Mouse (Mus musculus) midbrain, embryonic 10.5 days (tissue): ENCODE measurements at regions not wholly inside any gene's neighbourhood (a gene's known extent, or its start where the extent isn't known, plus 50 kb on each side); places are given as distances from the start of the nearest gene placed in this dataset.
A peak's percentile ranks its signal among the peaks of the same experiment; 100 is the strongest.
"Not testable (repeated sequence)": the region's sequence is repeated elsewhere in the genome, so short reads cannot be mapped to it uniquely, and the experiment has no call there.

Experiments used
- DNase-seq: peaks from one replicate; pipeline ENCODE4 v3.0.0-alpha.2; 2017; ENCODE audit warnings: low spot score
- H3K27ac ChIP-seq: fragments of 300-500 bp; sonication (generic); replicated peaks from 2 replicates; pipeline ENCODE4 v1.5.1; 2016; ENCODE audit warnings: mild to moderate bottlenecking
- H3K27me3 ChIP-seq: fragments of 300-500 bp; sonication (generic); 2 replicates; pipeline ENCODE4 v1.6.1; 2016; ENCODE audit warnings: low read depth, mild to moderate bottlenecking; ENCODE audit not compliant: poor library complexity, severe bottlenecking
- H3K36me3 ChIP-seq: fragments of 300-500 bp; sonication (generic); 2 replicates; pipeline ENCODE4 v1.6.1; 2016; ENCODE audit warnings: mild to moderate bottlenecking, moderate library complexity
- H3K4me1 ChIP-seq: fragments of 300-500 bp; sonication (generic); 2 replicates; pipeline ENCODE4 v1.6.1; 2016
- H3K4me3 ChIP-seq: fragments of 300-500 bp; sonication (generic); 2 replicates; pipeline ENCODE4 v1.5.1; 2016; ENCODE audit warnings: mild to moderate bottlenecking, moderate library complexity
- H3K9me3 ChIP-seq: fragments of 300-500 bp; sonication (generic); replicated peaks from 2 replicates; pipeline ENCODE4 v1.6.1; 2016; ENCODE audit warnings: mild to moderate bottlenecking
- WGBS: fragments of 180-500 bp; shearing (Covaris S2); methylation state at CpG from one replicate; pipeline ENCODE4 v1.1.7; 2016; 5-methylcytosine and 5-hydroxymethylcytosine counted together

GRCm38 (mm10) chr2:17854088-17854487, 122.8 kb upstream of the Nebl start:
- Histone ChIP-seq H3K36me3 (no peaks in the 10 kb centered on the region), H3K27me3 (peaks cover 9% of the 10 kb centered on the region; the same call in 1 of the 2 replicates), H3K4me3 (no peak overlapping the region), H3K4me1 (peaks cover 22% of the 10 kb centered on the region), H3K27ac (no peak overlapping the region), H3K9me3 (no peaks in the 10 kb centered on the region)
- DNase-seq = no peak
- 47% methylated on average over 3 of the region's 3 CpGs for WGBS

- no peak for DNase-seq
- Histone ChIP-seq H3K27me3 (peaks cover 9% of the 10 kb centered on the region; the same call in 1 of the 2 replicates), H3K4me3 (no peak overlapping the region), H3K9me3 (no peaks in the 10 kb centered on the region), H3K27ac (no peak overlapping the region), H3K4me1 (peaks cover 22% of the 10 kb centered on the region), H3K36me3 (no peaks in the 10 kb centered on the region)
- 33% methylated on average over 11 of the region's 11 CpGs for WGBS
Measured at GRCm38 (mm10) chr2:17853500-17854011, 122.3 kb upstream of the Nebl start.

- no peaks in the 10 kb centered on the region for H3K9me3 ChIP-seq
- no peaks in the 10 kb centered on the region for H3K36me3 ChIP-seq
- DNase-seq = no peak
- H3K4me1 ChIP-seq = peaks cover 19% of the 10 kb centered on the region
- H3K27ac ChIP-seq = peak overlapping the region; percentile 63
- peaks cover 9% of the 10 kb centered on the region; the same call in 1 of the 2 replicates for H3K27me3 ChIP-seq
- 3% methylated on average over 16 of the region's 16 CpGs for WGBS
- peak overlapping the region; percentile 39 for H3K4me3 ChIP-seq
Measured at GRCm38 (mm10) chr2:17852740-17853499, 121.7 kb upstream of the Nebl start.

DNA sequence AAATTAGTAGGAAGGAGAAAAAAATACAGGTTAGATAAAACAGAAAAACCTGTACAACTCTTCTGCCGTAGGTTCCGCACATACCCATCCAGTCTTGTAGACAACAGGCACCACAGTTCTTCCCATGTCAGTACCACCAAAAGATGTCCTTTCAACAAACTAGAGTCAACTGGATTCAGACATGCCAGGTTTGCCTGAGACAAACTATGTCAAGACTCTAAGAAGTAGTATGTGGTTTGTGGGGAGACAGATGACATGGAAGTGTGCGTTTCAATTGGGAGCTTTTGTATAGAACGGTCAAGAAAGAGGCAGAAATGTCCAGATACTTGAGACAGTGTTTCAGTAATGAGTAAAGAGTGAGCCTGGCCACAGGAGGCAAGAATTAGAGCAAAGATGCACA, 119.5 kb upstream of the Nebl start:
- H3K9me3 ChIP-seq = no peaks in the 10 kb centered on the region
- H3K36me3 ChIP-seq = no peaks in the 10 kb centered on the region
- H3K27ac ChIP-seq = no peak overlapping the region
- DNase-seq = no peak
- H3K4me1 ChIP-seq = peaks cover 16% of the 10 kb centered on the region
- H3K27me3 ChIP-seq = peaks cover 9% of the 10 kb centered on the region; the same call in 1 of the 2 replicates
- 94% methylated on average over 4 of the region's 4 CpGs for WGBS
- no peak overlapping the region for H3K4me3 ChIP-seq

DNA sequence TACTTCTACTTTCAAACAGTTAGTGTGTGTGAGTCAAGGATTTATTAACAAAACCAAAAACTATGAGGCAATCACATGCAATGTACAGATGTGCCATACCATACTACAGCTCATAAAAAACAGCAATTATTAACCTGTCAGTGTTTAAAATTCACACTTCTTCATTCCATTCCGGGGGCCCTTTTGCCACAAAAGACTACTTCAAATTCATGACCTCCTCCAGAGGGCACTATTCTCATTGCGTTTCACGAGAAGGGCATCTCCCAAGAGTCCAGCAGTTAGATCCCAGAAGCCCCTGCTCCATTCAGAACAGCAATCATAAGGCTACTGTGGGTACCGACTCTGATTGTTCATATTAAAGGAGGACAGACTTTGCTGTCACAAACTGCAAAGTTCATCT, 118.0 kb upstream of the Nebl start:
- no peaks in the 10 kb centered on the region for H3K9me3 ChIP-seq
- DNase-seq = no peak
- peaks cover 21% of the 10 kb centered on the region for H3K4me1 ChIP-seq
- peaks cover 13% of the 10 kb centered on the region; the same call in 1 of the 2 replicates for H3K27me3 ChIP-seq
- H3K36me3 ChIP-seq = no peaks in the 10 kb centered on the region
- H3K27ac ChIP-seq = no peak overlapping the region
- WGBS = 57% methylated on average over 4 of the region's 4 CpGs
- no peak overlapping the region for H3K4me3 ChIP-seq

DNA sequence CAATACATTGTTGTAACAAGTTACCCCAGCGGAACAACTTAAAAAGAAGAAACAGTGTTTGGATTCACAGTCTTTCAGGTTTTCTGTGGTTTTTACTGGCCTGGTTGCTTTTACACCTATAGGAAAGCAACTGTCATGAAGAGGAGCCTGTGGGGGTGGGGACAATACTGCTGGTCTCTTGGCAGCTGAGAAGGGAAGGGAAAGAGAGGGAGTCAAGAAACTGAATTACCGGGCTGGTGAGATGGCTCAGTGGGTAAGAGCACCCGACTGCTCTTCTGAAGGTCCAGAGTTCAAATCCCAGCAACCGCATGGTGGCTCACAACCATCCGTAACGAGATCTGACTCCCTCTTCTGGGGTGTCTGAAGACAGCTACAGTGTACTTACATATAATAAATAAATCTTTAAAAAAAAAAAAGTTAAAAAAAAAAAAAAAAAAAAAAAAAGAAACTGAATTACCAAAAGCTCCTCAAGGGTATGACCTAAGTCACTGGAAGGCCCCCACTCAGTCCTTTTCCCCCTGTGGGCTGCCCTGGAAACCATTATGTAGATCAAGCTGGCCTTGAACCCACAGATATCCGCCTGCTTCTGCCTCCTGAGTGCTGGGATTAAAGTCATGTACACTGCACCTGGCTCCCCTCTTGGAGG, 114.3 kb upstream of the Nebl start:
- Histone ChIP-seq H3K27me3 (peaks cover 37% of the 10 kb centered on the region), H3K4me1 (peaks cover 12% of the 10 kb centered on the region)
- 87% methylated on average over 7 of the region's 7 CpGs for WGBS
- DNase-seq, H3K36me3 ChIP-seq, H3K27ac ChIP-seq, H3K9me3 ChIP-seq, H3K4me3 ChIP-seq: not testable (repeated sequence)

DNA sequence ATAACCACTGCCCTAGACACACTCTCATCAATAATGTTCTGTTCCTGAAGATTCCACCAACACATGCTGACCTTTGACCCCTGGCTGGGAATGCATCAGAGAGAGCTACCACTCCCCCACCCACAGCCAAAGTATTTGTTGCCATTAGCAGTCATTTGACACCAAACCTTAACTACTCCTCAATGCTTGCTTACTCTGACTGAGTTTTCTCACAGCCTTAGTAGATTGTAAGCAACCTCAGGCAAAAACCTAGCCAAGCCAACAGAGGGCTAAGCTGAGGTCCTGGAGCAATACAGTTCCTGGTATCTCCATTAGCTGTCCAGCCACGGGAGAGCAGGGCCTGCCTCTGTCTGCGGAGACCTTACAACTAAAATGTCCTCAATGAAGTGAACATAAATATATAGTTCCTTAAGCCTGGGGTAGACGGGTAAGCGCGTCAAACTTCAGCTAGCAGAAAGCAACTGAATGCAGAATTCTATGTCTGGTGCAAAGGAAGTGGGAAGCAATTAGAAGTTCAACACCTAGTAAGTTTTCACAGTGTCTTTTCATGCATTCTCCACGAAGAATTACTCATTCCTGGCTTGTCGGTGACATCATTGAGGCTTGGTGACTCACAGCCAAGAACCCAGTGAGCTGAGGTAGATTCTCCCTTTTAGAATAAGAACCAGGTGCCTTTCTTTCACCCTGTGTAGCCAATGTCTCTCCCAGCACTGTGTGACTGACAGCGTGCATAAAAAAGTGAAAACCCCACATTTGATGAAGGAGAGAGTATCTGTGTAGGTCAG, 113.6 kb upstream of the Nebl start:
- H3K27ac ChIP-seq = no peak overlapping the region
- no peaks in the 10 kb centered on the region for H3K36me3 ChIP-seq
- no peaks in the 10 kb centered on the region for H3K9me3 ChIP-seq
- peaks cover 44% of the 10 kb centered on the region for H3K27me3 ChIP-seq
- no peak for DNase-seq
- no peak overlapping the region for H3K4me3 ChIP-seq
- 85% methylated on average over 8 of the region's 8 CpGs for WGBS
- peaks cover 14% of the 10 kb centered on the region for H3K4me1 ChIP-seq

GRCm38 (mm10) chr2:17841963-17842362, 110.7 kb upstream of the Nebl start:
- Histone ChIP-seq H3K4me1 (peaks cover 42% of the 10 kb centered on the region), H3K27ac (no peak overlapping the region), H3K27me3 (peaks cover 57% of the 10 kb centered on the region), H3K36me3 (no peaks in the 10 kb centered on the region), H3K4me3 (no peak overlapping the region), H3K9me3 (no peaks in the 10 kb centered on the region)
- 47% methylated on average over 3 of the region's 3 CpGs for WGBS
- DNase-seq = no peak

GRCm38 (mm10) chr2:17841546-17841945, 110.3 kb upstream of the Nebl start:
- no peak overlapping the region for H3K4me3 ChIP-seq
- H3K36me3 ChIP-seq = no peaks in the 10 kb centered on the region
- 77% methylated on average over 2 of the region's 2 CpGs for WGBS
- H3K27ac ChIP-seq = no peak overlapping the region
- peaks cover 42% of the 10 kb centered on the region for H3K4me1 ChIP-seq
- no peaks in the 10 kb centered on the region for H3K9me3 ChIP-seq
- DNase-seq = no peak
- H3K27me3 ChIP-seq = peaks cover 61% of the 10 kb centered on the region

- Histone ChIP-seq H3K4me3 (no peak overlapping the region), H3K27ac (no peak overlapping the region), H3K4me1 (peaks cover 42% of the 10 kb centered on the region), H3K27me3 (peaks cover 66% of the 10 kb centered on the region), H3K9me3 (no peaks in the 10 kb centered on the region), H3K36me3 (no peaks in the 10 kb centered on the region)
- DNase-seq = no peak
- 82% methylated on average over 4 of the region's 4 CpGs for WGBS
Measured at GRCm38 (mm10) chr2:17840941-17841498, 109.8 kb upstream of the Nebl start.

DNA sequence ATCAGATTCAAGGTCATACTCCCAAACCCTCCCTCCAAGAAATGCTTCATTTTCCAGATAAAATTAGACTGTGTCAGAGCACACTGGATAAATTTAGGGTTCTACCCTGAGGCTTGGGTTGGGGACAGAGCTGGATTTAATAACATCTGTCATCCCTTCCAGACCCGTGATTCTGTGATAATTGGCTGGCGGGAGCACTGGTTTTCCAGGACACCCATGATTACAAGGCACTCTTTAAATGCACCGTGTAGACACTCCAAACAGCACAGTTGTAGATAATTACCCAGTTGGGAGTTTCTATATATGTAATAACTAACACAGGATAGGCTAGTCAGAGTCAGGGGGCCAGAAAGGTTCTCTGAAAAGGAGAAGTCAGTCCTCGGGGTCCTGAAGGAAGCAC, 108.4 kb upstream of the Nebl start:
- H3K4me1 ChIP-seq = peaks cover 39% of the 10 kb centered on the region

DNA sequence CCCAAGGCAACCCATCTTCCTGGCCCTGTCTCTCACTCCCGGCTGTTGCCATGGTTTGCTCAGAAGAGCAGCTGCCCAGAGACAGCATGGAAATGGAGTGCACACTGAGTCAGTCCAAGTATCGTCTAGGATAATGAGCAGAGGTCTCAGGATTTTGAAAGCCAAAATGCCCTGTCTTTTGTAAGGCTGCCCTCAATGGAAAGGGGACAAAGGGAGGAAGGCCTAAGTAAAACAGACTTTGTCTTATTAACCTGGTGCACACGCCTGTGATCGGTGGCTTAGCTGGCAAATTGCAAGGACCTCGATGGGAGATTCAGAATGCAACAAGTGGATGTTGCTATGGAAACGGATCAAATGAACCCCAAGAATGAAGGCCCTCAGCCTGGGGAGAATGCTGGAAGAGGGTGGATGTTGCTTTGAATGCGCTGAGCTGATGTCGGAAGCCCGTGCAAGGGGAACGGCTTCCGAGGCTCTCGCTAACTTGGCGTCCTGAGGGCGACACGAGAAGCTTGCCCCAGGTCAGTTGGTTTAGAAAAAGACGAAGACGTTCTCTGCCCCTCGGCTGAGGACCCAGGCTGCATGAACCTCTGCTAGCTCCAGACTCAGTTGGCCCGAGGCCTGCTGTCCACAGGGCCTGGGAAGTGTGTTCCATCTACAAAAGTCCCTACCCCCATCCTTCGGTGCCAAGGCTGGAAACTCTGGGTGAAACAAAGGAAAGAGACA, 107.8 kb upstream of the Nebl start:
- no peaks in the 10 kb centered on the region for H3K36me3 ChIP-seq
- H3K27me3 ChIP-seq = peaks cover 68% of the 10 kb centered on the region
- 25% methylated on average over 20 of the region's 20 CpGs for WGBS
- DNase-seq = peak; percentile 79
- H3K27ac ChIP-seq = peak overlapping the region; percentile 82
- H3K9me3 ChIP-seq = peaks cover 7% of the 10 kb centered on the region; the same call in 1 of the 2 replicates
- peaks cover 39% of the 10 kb centered on the region for H3K4me1 ChIP-seq
- peak overlapping the region; percentile 33 for H3K4me3 ChIP-seq

More for the DNA sequence above, 108.4 kb upstream of the Nebl start:
- peaks cover 71% of the 10 kb centered on the region for H3K27me3 ChIP-seq
- H3K27ac ChIP-seq = peak overlapping the region; percentile 82
- H3K4me3 ChIP-seq = peak overlapping the region; percentile 33; the same call in 1 of the 2 replicates
- no peaks in the 10 kb centered on the region for H3K36me3 ChIP-seq
- H3K9me3 ChIP-seq = peaks cover 7% of the 10 kb centered on the region; the same call in 1 of the 2 replicates
- WGBS = 74% methylated on average over 4 of the region's 4 CpGs
- no peak for DNase-seq
